Mouse (Mus musculus): Measurements from ENCODE around the gene Dnmt3l. TPM values are rescaled to one million over a fixed set of nuclear protein-coding genes. Genes with fewer than 3 reads are reported as not detected.
"Not testable (repeated sequence)": the region's sequence is repeated elsewhere in the genome, so short reads cannot be mapped to it uniquely, and the experiment has no call there.

Dnmt3l gene
- total RNA-seq (2021), result not detected

DNA sequence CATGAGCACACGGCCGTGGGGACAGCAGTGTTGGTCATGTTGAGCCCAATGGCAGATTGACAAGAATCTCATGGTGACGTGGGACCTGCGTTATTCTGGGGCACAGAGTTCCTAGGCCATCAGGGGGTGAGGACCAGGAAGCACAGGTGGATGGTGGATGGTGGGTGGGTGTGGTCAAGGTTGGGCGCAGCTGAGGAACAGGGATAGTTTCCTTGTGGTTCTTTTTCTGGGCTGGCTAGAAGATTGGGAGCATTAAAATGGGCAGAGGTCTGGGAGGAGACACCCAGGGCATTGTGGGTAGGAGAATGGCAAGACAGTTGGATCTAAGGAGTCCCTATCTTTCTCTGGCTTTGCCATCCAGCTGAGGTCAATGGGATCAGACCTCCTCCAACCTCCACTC lies at the start of gene Dnmt3l:
Dnmt3l (plus strand) TSS at position 301 of the 400 bp plus-strand sequence.
- intact Hi-C loops (cut with DNase I), result no loop called here
- DNase-seq (ENCODE audit: low spot score in 2 of 2), result no peak

DNA sequence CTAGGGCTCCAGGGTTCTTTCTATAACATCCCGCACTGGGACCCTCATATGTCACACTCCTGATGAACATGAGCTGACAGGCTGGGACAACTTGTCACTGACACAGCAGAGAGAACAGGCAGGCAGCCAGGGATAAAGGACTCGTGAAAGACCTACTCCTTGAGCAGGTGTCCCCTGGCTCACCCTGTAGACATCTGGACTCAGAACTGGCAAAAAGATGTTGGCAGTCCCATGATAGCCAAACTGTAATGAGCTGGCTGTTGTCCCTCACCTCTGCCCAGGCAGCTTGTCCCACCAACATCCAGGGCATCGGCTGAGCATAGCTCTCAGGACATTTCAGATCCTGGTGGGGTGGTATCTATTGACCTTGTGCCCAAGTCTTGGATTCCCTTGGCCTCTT lies 46.1 kb upstream of the Dnmt3l start:
- no peak for DNase-seq (ENCODE audit: low spot score in 2 of 2)
- intact Hi-C loops (cut with DNase I), result no loop called here

DNA sequence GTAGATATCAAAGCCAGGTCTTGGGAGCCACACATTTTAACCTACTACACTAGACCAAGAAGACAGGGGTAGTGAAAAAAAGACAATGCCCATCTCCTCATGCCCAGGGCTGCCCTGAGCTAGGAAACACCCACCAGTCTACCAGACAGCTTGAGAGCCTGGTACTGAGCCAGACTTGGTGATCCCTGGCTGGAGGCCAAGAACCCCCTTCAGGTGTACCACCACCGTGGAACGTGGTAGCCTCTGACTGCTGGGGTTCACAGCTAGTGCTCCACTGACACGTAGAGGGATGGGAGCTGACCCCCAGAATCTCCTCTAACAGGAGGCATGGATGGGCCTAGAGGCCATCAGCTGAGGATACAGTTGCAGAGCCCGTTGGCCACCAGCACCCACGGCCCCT lies 41.5 kb upstream of the Dnmt3l start:
- intact Hi-C loops (cut with DNase I), result no loop called here

DNA sequence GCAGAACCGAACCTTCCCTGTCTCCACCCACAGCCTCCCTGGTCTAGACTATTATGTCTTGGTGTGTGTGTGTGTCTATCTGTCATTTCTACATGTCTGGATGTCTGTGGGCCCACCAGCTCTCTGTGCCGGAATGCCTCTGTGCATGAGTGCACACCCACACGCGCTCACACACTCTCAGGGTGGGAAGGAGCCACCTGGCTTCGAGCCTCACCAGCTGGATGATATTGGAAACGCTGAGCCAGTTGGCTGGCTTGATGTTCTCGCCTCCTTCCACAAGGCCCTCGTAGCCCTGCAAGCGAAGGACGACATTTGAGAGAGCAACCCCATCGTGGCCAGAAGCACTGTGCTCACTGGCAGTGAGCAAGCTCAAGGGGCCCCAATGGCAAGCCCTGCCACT lies 40.0 kb upstream of the Dnmt3l start:
- DNase-seq (ENCODE audit: low spot score in 2 of 2), result peak; percentile 91 to 92
- intact Hi-C loops (cut with DNase I), result no loop called here

More for the DNA sequence above, 41.5 kb upstream of the Dnmt3l start:
- no peak for DNase-seq (ENCODE audit: low spot score in 2 of 2)

DNA sequence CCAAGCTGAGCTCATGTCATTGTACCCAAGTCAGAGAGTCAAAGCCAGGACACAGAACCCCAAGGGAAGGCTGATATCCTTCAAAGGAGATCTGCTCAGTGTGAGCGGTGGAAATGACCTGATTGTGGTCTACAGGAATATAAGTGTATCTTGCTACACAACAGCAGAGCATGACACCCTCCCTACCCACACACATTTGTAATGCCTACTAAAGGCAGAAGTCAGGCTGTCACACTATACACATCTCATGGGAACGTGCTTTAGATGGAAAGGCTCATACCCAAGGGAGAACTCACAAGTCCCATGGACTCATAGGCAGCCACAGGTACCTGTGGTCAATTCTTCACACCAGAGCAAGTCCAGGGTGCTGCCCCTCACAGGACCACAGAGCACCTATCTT lies 39.4 kb upstream of the Dnmt3l start:
- no peak for DNase-seq (ENCODE audit: low spot score in 2 of 2)
- intact Hi-C loops (cut with DNase I), result no loop called here

DNA sequence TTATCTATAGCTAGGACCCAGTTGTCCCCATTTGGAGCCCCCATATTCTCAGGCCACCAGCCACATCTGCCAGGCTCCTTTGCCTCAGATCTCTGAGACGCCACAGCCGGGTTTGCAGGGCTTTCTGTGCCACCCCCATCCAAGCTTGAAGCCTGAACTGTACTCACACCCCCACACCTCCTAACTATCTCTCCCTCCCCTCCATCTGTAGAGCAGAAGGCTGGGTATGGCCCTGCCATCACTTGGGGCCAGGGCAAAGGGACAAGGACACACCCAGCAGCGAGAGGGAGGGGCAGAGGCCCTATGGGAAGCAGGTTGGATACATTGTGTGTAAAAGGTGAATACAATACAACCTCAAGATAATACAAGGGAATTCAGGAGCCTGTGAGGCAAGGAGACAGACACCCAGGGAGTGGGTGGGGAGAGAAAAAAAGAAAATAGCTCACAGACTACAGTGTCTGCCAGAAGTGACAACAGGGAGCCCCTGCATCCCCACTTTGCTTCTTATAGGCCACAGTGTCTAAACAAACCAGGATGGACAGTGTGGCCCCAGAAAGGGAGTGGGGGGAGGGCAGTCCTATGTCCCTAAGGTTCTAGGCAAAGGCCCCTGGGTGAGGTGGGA lies 37.2 kb upstream of the Dnmt3l start:
- intact Hi-C loops (cut with DNase I), result no loop called here
- peak; percentile 70 to 75 for DNase-seq (ENCODE audit: low spot score in 2 of 2)

DNA sequence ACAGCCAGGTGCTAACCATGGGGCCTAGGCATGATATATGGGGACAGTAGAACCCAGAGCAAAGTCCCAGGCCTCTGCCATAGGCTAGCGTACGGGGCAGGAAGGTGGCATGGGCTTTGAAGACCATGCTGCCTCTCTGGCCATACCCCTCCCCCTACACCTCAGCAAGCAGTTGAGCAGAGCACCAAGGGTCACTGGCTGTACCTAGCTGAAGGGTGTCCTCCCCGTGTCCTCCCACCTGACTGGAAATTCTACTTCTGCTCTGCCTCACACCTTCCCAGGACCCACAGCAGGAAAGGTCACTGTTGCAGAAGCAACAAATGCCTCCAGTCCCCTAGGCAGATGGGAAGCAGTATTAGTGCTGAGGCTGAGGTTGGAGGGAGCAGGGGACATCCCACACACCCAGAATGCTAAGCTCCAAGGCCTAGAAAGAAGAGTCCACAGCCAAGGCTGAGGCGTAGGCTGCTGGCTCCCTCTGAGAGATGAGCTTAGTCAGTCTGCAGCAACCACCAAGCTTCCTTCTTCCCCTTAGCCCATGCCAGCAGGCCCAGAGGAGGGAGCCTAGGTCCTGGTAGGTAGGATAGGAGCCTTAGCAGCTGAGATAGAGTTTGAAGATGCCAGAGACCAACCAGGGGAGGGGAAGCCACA lies 35.8 kb upstream of the Dnmt3l start:
- intact Hi-C loops (cut with DNase I), result no loop called here
- DNase-seq (ENCODE audit: low spot score in 2 of 2), result no peak

DNA sequence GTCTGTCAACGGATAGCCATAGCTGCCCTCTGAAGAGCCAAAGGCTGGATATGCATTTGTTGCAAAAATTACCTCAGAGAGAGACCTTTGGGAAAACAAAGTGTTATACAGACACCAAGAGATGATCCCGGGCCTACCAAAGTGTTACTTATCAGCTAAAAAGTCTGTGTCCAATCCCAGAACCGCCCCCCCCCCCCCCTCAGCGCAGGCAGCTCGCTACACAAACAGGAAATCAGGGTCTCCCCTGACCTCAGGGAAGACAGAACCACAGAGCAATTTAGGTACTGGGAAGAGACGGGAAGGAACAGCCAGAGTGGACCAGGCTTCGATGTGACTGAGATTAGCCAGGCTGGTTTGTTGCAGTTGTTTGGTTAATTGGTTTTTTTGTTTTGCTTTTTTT lies 34.5 kb upstream of the Dnmt3l start:
- intact Hi-C loops (cut with DNase I), result no loop called here
- no peak for DNase-seq (ENCODE audit: low spot score in 2 of 2)

DNA sequence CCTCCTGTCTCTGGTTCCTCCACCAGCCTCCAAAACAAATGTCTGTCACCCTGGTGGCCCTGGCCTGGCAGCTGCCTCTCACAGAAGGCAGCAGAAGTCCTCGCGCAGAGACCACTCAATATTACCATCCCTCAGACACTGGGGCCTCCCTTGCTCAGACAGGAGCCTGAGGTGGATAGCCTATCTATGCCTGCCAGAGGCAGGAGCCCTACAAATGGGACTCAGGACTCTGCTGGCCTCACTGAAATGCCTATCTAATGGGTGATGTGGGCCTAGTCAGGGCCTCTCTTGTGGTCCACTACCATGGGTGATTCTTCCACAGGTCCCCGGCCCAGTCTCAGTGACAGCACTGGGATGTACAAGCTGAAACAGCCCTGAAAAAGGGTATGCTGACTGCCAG lies 33.6 kb upstream of the Dnmt3l start:
- no peak for DNase-seq (ENCODE audit: low spot score in 2 of 2)
- intact Hi-C loops (cut with DNase I), result no loop called here

DNA sequence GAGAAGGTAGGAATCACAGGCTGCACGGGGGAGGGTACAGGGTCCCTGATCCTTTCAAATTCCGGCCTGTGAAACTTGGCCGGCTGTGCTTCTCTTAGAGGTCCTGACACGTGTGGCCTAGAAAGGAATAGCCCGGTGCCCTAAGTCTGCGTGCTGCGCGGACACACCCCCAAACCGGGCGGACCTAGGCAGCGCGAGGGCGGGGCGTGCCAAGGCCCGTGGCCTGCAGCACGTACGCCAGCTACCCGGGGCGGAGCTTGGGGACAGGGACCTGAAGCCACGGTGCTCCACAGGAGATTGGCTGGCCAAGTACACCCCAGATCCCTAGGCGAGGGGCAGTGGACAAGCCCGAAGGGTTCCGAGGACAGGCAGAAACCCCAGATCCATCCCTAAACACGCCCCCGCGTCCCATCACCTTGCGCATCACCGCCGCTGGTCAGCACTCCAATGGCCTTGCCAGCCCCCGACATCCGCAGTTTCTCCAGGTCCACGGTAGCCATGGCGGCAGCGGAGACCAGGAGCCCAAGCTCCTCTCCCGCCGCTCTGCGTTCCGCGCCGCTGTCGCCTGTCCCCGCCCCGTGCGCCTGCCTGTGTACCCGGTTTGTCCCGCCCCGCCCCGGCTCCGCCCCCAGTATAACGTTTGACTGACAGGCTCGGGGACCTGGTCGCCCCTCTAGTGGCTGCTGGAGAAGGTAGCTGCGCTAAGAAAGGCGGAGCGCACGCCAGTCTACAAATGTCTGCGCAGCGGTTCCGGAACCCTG lies 32.4 kb upstream of the Dnmt3l start:
- intact Hi-C loops (cut with DNase I), result no loop called here
- DNase-seq (ENCODE audit: low spot score in 2 of 2), result peak; percentile 89 to 92

DNA sequence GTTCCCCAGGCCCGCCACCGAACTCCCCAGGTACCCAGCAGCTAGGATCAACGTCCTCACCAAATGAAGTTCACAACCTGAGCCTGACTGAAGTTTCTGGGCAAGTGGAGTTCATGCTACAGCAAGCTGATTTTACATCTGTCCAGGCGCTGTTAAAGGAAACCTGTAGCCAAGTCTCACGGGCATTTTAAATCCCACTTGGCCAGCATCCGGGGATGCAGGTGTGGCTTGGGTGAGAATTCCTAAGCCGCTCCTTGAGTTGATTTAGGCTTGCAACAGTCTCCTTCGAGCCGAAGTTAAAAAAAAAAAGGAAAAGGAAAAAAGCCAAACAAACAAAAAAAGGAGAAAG lies 31.8 kb upstream of the Dnmt3l start, which contains the start of gene Pfkl:
Pfkl (minus strand) TSS at position 139 of the 349 bp plus-strand sequence.
- no peak for DNase-seq (ENCODE audit: low spot score in 2 of 2)
- intact Hi-C loops (cut with DNase I), result loop anchor here (5.0 kb wide), 1 partner anchor 33 kb away; the partner anchor contains the start of gene 1810043G02Rik

DNA sequence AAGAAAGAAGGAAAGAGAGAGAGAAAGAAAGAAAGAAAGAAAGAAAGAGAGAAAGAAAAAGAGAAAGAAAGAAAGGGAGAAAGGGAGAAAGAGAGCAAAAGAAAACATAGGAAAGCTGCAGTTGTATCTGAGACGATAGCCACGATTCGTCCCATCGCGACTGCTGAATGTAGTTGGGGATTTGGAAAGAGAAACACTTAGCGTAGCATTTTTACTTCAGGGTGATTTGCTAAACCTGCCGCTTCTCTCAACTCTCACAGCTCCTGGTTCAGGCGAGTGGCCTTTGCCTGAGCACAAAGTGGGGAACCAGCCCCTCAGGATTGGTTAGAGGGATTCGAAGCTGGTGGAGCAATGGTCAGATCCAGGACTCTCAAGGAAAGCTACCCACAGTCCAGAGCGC lies 31.4 kb upstream of the Dnmt3l start:
- intact Hi-C loops (cut with DNase I), result loop anchor here (5.0 kb wide), 1 partner anchor 33 kb away; the partner anchor contains the start of gene 1810043G02Rik
- DNase-seq (ENCODE audit: low spot score in 2 of 2), result no peak

DNA sequence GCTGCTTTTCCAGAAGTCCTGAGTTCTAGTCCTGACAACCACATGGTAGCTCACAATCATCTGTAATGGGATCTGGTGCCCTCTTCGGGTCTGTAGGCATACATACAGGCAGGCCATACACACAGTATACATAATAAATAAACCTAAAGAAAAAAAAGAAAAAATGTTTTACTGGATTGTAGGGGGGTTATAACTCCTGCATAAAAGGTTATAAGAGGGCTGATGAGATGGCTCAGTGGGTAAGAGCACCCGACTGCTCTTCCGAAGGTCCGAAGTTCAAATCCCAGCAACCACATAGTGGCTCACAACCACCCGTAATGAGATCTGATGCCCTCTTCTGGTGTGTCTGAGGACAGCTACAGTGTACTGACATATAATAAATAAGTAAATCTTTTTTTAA lies 30.6 kb upstream of the Dnmt3l start:
- intact Hi-C loops (cut with DNase I), result loop anchor here (5.0 kb wide), 1 partner anchor 34 kb away; the partner anchor contains the start of gene 1810043G02Rik
- not testable (repeated sequence) for DNase-seq (ENCODE audit: low spot score in 2 of 2)

DNA sequence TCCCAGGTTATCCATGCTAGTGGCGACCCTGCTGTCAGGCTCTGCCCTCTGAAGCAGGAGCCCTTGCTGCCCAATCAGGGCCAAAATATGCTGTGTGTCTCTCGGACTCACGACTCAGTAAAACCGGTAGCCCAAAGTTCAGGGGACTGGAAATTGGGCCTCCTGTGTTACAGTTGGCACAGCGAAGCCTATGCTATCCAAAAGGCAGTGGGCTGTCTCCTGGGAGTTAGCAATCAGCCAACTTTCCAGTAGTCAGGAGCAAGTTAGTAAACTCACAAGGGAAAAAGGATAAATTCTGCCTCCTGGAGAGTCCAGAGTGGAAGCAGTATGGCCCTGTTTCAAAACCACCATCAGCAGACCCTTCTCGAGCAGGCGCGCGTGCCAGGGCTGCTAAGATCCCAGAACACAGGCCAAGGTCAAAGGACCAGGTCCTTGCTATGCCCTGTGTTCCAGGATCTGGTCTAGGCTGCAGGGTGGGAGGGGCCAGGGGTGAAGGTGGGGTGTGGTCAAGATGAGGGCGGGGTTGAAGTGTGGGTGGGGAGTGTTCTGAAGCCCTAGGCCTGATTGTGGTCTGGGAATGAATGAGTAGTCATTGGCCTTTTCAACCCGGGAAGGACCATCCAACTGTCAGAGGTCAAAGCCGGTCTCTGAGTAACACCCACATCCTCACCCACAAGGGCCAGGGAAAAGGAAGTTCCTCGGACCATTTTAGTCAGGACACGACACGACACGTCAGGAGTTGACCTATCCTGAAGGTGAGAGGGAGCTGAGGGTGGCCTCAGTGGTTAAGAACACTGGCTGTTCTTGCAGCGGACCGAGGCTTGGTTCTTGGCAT lies 28.9 kb upstream of the Dnmt3l start:
- DNase-seq (ENCODE audit: low spot score in 2 of 2), result no peak

DNA sequence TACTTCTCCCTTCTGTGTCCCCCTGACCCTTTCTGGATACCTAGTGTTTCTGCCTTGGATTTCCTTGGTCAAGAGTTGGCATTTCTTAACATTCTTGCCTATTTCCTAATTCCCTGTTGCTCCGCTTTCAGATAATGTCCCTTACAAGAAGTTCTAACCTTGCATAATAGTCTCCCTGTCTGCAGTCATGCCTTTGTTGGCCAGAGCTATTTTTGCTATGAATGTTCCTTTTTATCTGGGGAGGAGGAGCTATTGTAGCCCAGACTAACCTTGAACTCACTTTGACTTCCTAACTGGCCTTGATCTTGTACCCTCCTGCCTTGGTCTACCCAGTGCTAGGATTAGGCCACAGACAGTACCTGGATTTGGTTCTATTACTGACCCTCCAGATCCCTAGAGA lies 26.3 kb upstream of the Dnmt3l start:
- intact Hi-C loops (cut with DNase I), result no loop called here
- DNase-seq (ENCODE audit: low spot score in 2 of 2), result no peak

More for the DNA sequence above, 28.9 kb upstream of the Dnmt3l start:
- intact Hi-C loops (cut with DNase I), result loop anchor here (5.0 kb wide), 1 partner anchor 36 kb away; the partner anchor contains the start of gene 1810043G02Rik

DNA sequence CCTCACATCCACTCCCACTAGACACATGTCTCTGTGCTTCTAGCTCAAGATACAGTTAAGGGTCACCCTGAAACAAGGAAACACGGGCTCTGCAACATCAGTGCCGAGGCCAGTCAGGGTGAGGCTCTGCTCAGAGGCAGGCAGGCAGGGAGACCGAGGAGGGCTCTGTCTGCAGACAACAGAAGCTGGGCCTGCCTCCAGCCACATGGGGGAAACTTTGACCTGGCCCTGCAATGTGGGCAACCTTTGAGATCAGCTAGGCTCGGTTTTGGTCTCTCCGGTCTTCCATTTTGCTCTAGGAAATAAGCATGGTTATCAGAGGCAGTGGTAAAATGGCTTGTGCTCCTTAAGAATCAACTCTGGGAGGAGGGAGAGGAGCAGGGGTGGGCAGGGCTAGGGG lies 25.4 kb upstream of the Dnmt3l start:
- intact Hi-C loops (cut with DNase I), result no loop called here
- DNase-seq (ENCODE audit: low spot score in 2 of 2), result no peak

DNA sequence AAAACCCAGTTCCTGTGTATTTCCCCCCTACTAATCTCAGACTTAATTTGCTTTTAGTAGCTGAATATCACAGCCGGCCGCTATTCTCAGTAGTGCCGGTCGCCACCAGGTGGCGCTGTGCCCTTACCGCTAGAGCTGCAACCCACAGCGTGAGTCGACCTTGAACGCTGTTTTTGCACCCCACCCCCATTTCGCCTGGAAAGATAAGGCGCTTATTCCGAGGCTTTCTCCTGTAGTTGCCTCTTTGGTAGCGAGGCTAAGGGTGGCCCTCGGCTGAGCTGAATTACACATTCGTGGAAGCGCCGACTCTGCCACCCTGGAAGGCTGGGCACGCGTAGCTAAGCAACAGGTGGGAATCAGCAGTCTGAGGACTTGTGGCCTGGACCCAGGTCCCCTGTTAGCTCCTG lies 22.9 kb upstream of the Dnmt3l start:
- peak; percentile 56 to 65 for DNase-seq (ENCODE audit: low spot score in 2 of 2)
- intact Hi-C loops (cut with DNase I), result no loop called here

DNA sequence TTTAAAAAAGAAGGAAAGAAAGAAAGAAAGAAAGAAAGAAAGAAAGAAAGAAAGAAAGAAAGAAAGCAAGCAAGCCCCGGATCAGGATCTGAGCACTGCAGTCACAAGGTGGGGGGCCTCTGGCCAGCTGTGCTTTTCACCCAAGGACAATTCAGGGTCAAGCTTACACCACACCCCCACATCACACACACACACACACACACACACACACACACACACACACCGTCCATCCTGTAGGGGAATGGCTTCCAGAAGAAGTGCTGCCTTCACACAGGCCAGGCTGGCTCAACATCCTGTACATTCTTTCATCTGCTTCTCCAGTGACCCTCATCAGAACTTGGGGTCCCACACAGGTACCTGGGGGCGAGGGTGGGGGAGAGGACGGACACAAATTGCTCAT lies 22.5 kb upstream of the Dnmt3l start:
- no peak for DNase-seq (ENCODE audit: low spot score in 2 of 2)
- intact Hi-C loops (cut with DNase I), result no loop called here

DNA sequence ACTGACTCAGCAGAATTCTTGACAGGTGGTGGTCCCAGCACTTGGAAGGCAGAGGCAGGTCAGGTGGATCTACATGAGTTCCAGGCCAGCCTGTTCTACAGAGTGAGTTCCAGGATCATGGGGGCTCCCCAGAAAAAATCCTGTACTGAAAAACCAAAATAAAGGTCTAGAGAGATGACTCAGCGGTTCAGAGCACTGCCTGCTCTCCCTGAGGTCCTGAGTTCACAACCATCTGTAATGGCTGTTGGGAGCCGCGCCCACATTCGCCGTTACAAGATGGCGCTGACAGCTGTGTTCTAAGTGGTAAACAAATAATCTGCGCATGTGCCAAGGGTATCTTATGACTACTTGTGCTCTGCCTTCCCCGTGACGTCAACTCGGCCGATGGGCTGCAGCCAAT lies 21.8 kb upstream of the Dnmt3l start:
- DNase-seq (ENCODE audit: low spot score in 2 of 2); intact Hi-C loops (cut with DNase I): not testable (repeated sequence)

DNA sequence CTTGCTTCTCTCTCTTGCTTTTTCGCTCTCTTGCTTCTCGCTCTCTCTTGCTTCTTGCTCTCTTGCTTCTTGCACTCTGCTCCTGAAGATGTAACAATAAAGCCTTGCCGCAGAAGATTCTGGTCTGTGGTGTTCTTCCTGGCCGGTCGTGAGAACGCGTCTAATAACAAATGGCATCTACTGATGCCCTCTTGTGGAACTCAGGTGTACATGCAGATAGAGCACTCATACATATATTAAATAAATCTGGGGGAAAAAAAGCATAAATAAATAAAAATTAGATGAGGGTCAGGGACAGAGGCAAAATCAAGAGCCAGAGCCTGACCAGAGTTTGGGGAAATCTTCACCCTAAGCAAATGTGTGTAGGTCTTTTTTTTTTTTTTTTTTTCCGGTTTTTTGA lies 16.3 kb upstream of the Dnmt3l start:
- DNase-seq (ENCODE audit: low spot score in 2 of 2), result not testable (repeated sequence)
- intact Hi-C loops (cut with DNase I), result loop anchor here (5.0 kb wide), 2 partner anchors 43 to 137 kb away; no protein-coding TSS in a partner anchor

Measured in left cerebral cortex, postnatal 36 days (tissue).